Mouse (Mus musculus): ENCODE measurements at regions not wholly inside any gene's neighbourhood (a gene's known extent, or its start where the extent isn't known, plus 50 kb on each side); places are given as distances from the start of the nearest gene placed in this dataset.

- DNase-seq (ENCODE audit: low read depth, low spot score): no peak
These were observed 190.0 kb upstream of the Tbx3 start for GRCm38 (mm10) chr5:119480191-119481190.

GRCm38 (mm10) chr5:119483706-119484105 is 186.8 kb upstream of the Tbx3 start:
- no peak for DNase-seq (ENCODE audit: low read depth, low spot score)

- DNase-seq (ENCODE audit: low read depth, low spot score): no peak
These were observed 184.3 kb upstream of the Tbx3 start for GRCm38 (mm10) chr5:119486196-119486595.

- DNase-seq (ENCODE audit: low read depth, low spot score): no peak
These were observed 183.3 kb upstream of the Tbx3 start for GRCm38 (mm10) chr5:119487184-119487583.

GRCm38 (mm10) chr5:119497501-119497900 is 173.0 kb upstream of the Tbx3 start:
- DNase-seq (ENCODE audit: low read depth, low spot score): no peak

- DNase-seq (ENCODE audit: low read depth, low spot score): no peak
These were observed 172.0 kb upstream of the Tbx3 start for GRCm38 (mm10) chr5:119498431-119498830.

- no peak for DNase-seq (ENCODE audit: low read depth, low spot score)
These were observed 162.8 kb upstream of the Tbx3 start for GRCm38 (mm10) chr5:119507709-119508108.

GRCm38 (mm10) chr5:119518506-119519252 is 151.8 kb upstream of the Tbx3 start:
- no peak for DNase-seq (ENCODE audit: low read depth, low spot score)

GRCm38 (mm10) chr5:119524171-119524570 is 146.3 kb upstream of the Tbx3 start:
- DNase-seq (ENCODE audit: low read depth, low spot score): no peak

- no peak for DNase-seq (ENCODE audit: low read depth, low spot score)
These were observed 144.5 kb upstream of the Tbx3 start for GRCm38 (mm10) chr5:119525960-119526359.

- no peak for DNase-seq (ENCODE audit: low read depth, low spot score)
These were observed 140.5 kb upstream of the Tbx3 start for GRCm38 (mm10) chr5:119530009-119530408.

- DNase-seq (ENCODE audit: low read depth, low spot score): no peak
These were observed 135.5 kb upstream of the Tbx3 start for GRCm38 (mm10) chr5:119534946-119535345.

GRCm38 (mm10) chr5:119542836-119543235 is 127.6 kb upstream of the Tbx3 start:
- no peak for DNase-seq (ENCODE audit: low read depth, low spot score)

- DNase-seq (ENCODE audit: low read depth, low spot score): no peak
These were observed 126.8 kb upstream of the Tbx3 start for GRCm38 (mm10) chr5:119543716-119544115.

- peak; percentile 12 for DNase-seq (ENCODE audit: low read depth, low spot score)
These were observed 125.8 kb upstream of the Tbx3 start for GRCm38 (mm10) chr5:119544681-119545080.

- no peak for DNase-seq (ENCODE audit: low read depth, low spot score)
These were observed 123.4 kb upstream of the Tbx3 start for GRCm38 (mm10) chr5:119547070-119547469.

- DNase-seq (ENCODE audit: low read depth, low spot score): no peak
These were observed 119.6 kb upstream of the Tbx3 start for GRCm38 (mm10) chr5:119550916-119551315.

GRCm38 (mm10) chr5:119553469-119553868 is 117.0 kb upstream of the Tbx3 start:
- no peak for DNase-seq (ENCODE audit: low read depth, low spot score)

- no peak for DNase-seq (ENCODE audit: low read depth, low spot score)
These were observed 113.4 kb upstream of the Tbx3 start for GRCm38 (mm10) chr5:119557071-119557470.

- no peak for DNase-seq (ENCODE audit: low read depth, low spot score)
These were observed 110.8 kb upstream of the Tbx3 start for GRCm38 (mm10) chr5:119559696-119560095.

GRCm38 (mm10) chr5:119560392-119560791 is 110.1 kb upstream of the Tbx3 start:
- DNase-seq (ENCODE audit: low read depth, low spot score): no peak

GRCm38 (mm10) chr5:119561531-119561930 is 108.9 kb upstream of the Tbx3 start:
- DNase-seq (ENCODE audit: low read depth, low spot score): no peak

Measured in skeletal muscle tissue, adult 2 months (tissue).